Mouse (Mus musculus): ENCODE data around the gene Camk1.

DNA sequence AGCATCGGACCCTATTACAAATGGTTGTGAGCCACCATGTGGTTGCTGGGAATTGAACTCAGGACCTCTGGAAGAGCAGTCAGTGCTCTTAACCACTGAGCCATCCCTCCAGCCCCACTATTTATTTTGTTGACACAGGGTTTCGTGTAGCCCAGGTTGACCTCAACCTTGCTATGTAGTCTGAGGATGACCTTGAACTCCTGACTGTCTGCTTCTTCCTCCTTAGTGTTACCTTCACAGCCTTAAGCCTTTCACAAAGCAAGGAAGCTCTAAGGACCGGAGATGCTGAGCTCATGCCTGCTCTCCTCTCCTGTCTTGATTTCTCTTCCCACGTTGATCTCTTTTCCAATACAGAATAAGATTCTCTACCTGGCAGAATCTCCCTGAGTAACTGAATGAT is 3.1 kb upstream of the Camk1 start:
- no peak for TF ChIP-seq POLR2A (IDR thresholded peaks at IDR 0.05; ENCODE audit: extremely low read depth, insufficient read depth, low read length)
- no peak for TF ChIP-seq CTCF (IDR thresholded peaks at IDR 0.05; ENCODE audit: low read depth, low read length)

Measured in liver, adult 2 months (tissue).